Mouse (Mus musculus): ENCODE data around the gene Tmbim1. TPM values are rescaled to one million over a fixed set of nuclear protein-coding genes. Genes with fewer than 3 reads are reported as not detected.

Gene Tmbim1
- polyA plus RNA-seq, 1 experiment from 2014 or later: 7.0 TPM

GRCm38 (mm10) chr1:74250096-74250495 lies 55.3 kb downstream of the Tmbim1 start:
- Histone ChIP-seq H3K36me3 (ENCODE audit: control insufficient read depth, insufficient read depth, low read length) (peaks cover 15% of the 10 kb centered on the region), H3K4me1 (ENCODE audit: control insufficient read depth, insufficient read depth, low read length) (no peaks in the 10 kb centered on the region), H3K9me3 (ENCODE audit: control insufficient read depth, low read length) (no peaks in the 10 kb centered on the region), H3K9ac (ENCODE audit: low read length) (no peak overlapping the region), H3K27me3 (ENCODE audit: control insufficient read depth, insufficient read depth, low read length) (no peaks in the 10 kb centered on the region), H3K4me3 (ENCODE audit: low read depth, low read length) (no peak overlapping the region), H3K4me2 (no peak overlapping the region), H3K27ac (ENCODE audit: low read depth, low read length) (no peak overlapping the region)
- no peak for DNase-seq (ENCODE audit: low spot score, missing footprints)
- WGBS: 90% methylated on average over 4 of the region's 4 CpGs
- no peak for ATAC-seq (ENCODE audit: low FRiP score)

GRCm38 (mm10) chr1:74249331-74249980 lies 56.0 kb downstream of the Tmbim1 start:
- WGBS: 89% methylated on average over 5 of the region's 5 CpGs
- no peaks in the 10 kb centered on the region for H3K27me3 ChIP-seq (ENCODE audit: control insufficient read depth, insufficient read depth, low read length)
- H3K9me3 ChIP-seq (ENCODE audit: control insufficient read depth, low read length): no peaks in the 10 kb centered on the region
- no peak overlapping the region for H3K4me3 ChIP-seq (ENCODE audit: low read depth, low read length)
- peaks cover 14% of the 10 kb centered on the region for H3K36me3 ChIP-seq (ENCODE audit: control insufficient read depth, insufficient read depth, low read length)
- no peak overlapping the region for H3K4me2 ChIP-seq
- H3K9ac ChIP-seq (ENCODE audit: low read length): no peak overlapping the region
- no peak for ATAC-seq (ENCODE audit: low FRiP score)
- H3K4me1 ChIP-seq (ENCODE audit: control insufficient read depth, insufficient read depth, low read length): no peaks in the 10 kb centered on the region
- H3K27ac ChIP-seq (ENCODE audit: low read depth, low read length): no peak overlapping the region
- no peak for DNase-seq (ENCODE audit: low spot score, missing footprints)

DNA sequence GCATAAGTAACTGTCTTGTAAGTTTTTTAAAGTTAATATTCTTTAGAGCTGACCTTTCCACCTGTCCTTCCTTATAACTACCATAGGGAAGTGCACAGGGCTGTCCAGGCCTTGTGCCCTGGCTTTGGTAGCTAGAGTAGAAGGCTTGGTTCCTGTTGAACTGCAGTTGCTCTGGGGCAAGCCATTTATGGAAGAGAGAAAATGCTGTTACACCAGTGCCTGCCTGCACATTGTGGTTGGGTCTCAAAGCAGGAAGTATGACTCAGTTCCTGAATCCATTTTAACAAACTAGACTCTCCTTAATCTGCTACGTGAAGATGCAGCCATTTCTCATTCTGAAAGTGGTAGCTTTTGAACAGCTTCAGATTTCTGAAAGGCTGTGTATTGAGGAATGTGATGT lies 56.6 kb downstream of the Tmbim1 start:
- 91% methylated on average over 1 of the region's 1 CpGs for WGBS
- no peak overlapping the region for H3K4me2 ChIP-seq
- H3K4me1 ChIP-seq (ENCODE audit: control insufficient read depth, insufficient read depth, low read length): no peaks in the 10 kb centered on the region
- no peak overlapping the region for H3K27ac ChIP-seq (ENCODE audit: low read depth, low read length)
- H3K36me3 ChIP-seq (ENCODE audit: control insufficient read depth, insufficient read depth, low read length): peaks cover 14% of the 10 kb centered on the region
- H3K9me3 ChIP-seq (ENCODE audit: control insufficient read depth, low read length): no peaks in the 10 kb centered on the region
- no peaks in the 10 kb centered on the region for H3K27me3 ChIP-seq (ENCODE audit: control insufficient read depth, insufficient read depth, low read length)
- H3K4me3 ChIP-seq (ENCODE audit: low read depth, low read length): no peak overlapping the region
- ATAC-seq (ENCODE audit: low FRiP score): no peak
- no peak overlapping the region for H3K9ac ChIP-seq (ENCODE audit: low read length)
- no peak for DNase-seq (ENCODE audit: low spot score, missing footprints)

- WGBS: 89% methylated on average over 2 of the region's 2 CpGs
- ATAC-seq (ENCODE audit: low FRiP score): no peak
- Histone ChIP-seq H3K36me3 (ENCODE audit: control insufficient read depth, insufficient read depth, low read length) (peaks cover 5% of the 10 kb centered on the region; the same call in 1 of the 2 replicates), H3K9me3 (ENCODE audit: control insufficient read depth, low read length) (no peaks in the 10 kb centered on the region), H3K9ac (ENCODE audit: low read length) (no peak overlapping the region), H3K4me2 (no peak overlapping the region), H3K4me3 (ENCODE audit: low read depth, low read length) (no peak overlapping the region), H3K27ac (ENCODE audit: low read depth, low read length) (no peak overlapping the region), H3K4me1 (ENCODE audit: control insufficient read depth, insufficient read depth, low read length) (no peaks in the 10 kb centered on the region), H3K27me3 (ENCODE audit: control insufficient read depth, insufficient read depth, low read length) (no peaks in the 10 kb centered on the region)
- peak; percentile 44 for DNase-seq (ENCODE audit: low spot score, missing footprints)
Observed at GRCm38 (mm10) chr1:74245525-74245924, 59.9 kb downstream of the Tmbim1 start.

- peaks cover 23% of the 10 kb centered on the region for H3K4me1 ChIP-seq (ENCODE audit: control insufficient read depth, insufficient read depth, low read length)
- H3K27me3 ChIP-seq (ENCODE audit: control insufficient read depth, insufficient read depth, low read length): no peaks in the 10 kb centered on the region
- 93% methylated on average over 4 of the region's 4 CpGs for WGBS
- no peak for ATAC-seq (ENCODE audit: low FRiP score)
- no peak overlapping the region for H3K27ac ChIP-seq (ENCODE audit: low read depth, low read length)
- H3K4me3 ChIP-seq (ENCODE audit: low read depth, low read length): no peak overlapping the region
- H3K36me3 ChIP-seq (ENCODE audit: control insufficient read depth, insufficient read depth, low read length): no peaks in the 10 kb centered on the region
- H3K4me2 ChIP-seq: no peak overlapping the region
- DNase-seq (ENCODE audit: low spot score, missing footprints): peak; percentile 37
- no peak overlapping the region for H3K9ac ChIP-seq (ENCODE audit: low read length)
- no peaks in the 10 kb centered on the region for H3K9me3 ChIP-seq (ENCODE audit: control insufficient read depth, low read length)
Observed at GRCm38 (mm10) chr1:74240832-74241231, 64.6 kb downstream of the Tmbim1 start.

DNA sequence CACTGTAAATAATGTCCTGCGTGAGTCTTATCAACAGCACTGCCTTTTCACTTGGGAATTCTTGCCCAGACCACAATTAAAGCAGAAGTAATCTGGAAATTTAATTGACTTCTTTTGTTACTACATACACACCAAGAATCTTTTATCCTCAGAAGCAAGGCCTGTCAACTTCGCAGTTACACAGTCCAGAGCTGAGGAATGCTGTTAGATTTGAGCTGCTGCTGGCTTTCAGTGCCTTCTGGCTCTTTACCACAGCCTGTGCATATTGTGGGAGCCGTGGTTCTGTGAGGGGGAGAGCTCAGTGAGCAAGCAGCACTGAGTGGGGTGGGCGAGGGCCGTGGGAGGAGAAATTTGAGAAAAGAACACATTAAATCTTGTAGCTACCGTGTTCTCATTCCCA lies 65.1 kb downstream of the Tmbim1 start:
- H3K9me3 ChIP-seq (ENCODE audit: control insufficient read depth, low read length): no peaks in the 10 kb centered on the region
- H3K27me3 ChIP-seq (ENCODE audit: control insufficient read depth, insufficient read depth, low read length): no peaks in the 10 kb centered on the region
- H3K27ac ChIP-seq (ENCODE audit: low read depth, low read length): no peak overlapping the region; the same call in 1 of the 2 replicates
- no peak overlapping the region for H3K4me2 ChIP-seq
- ATAC-seq (ENCODE audit: low FRiP score) (no peak), DNase-seq (ENCODE audit: low spot score, missing footprints) (peak; percentile 59)
- peaks cover 23% of the 10 kb centered on the region for H3K4me1 ChIP-seq (ENCODE audit: control insufficient read depth, insufficient read depth, low read length)
- H3K4me3 ChIP-seq (ENCODE audit: low read depth, low read length): no peak overlapping the region
- 81% methylated on average over 6 of the region's 6 CpGs for WGBS
- no peak overlapping the region for H3K9ac ChIP-seq (ENCODE audit: low read length)
- H3K36me3 ChIP-seq (ENCODE audit: control insufficient read depth, insufficient read depth, low read length): no peaks in the 10 kb centered on the region

GRCm38 (mm10) chr1:74239618-74240017 lies 65.8 kb downstream of the Tmbim1 start:
- ATAC-seq (ENCODE audit: low FRiP score): no peak

DNA sequence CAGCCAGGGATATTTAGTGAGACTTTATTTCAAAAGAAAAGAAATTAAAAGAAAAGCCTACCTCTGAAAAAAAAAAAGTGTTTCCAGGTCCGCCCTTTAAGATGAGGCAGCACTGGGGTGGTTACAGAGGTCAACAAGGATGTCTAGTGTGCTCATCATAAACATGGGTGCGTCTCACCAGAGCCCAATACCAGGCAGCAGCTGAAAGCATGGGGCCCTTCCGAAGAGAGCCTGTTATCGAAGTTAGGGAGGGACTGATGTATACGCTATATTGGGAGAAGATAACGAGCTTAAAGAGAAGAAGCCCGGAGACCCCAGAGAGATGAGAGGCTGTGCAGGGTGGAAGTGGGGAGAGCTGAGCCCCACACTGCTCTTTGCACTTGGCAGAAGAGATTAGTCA lies 66.3 kb downstream of the Tmbim1 start:
- H3K9ac ChIP-seq (ENCODE audit: low read length): no peak overlapping the region
- H3K4me1 ChIP-seq (ENCODE audit: control insufficient read depth, insufficient read depth, low read length): peaks cover 23% of the 10 kb centered on the region
- H3K9me3 ChIP-seq (ENCODE audit: control insufficient read depth, low read length): no peaks in the 10 kb centered on the region
- 71% methylated on average over 7 of the region's 7 CpGs for WGBS
- DNase-seq (ENCODE audit: low spot score, missing footprints) (no peak), ATAC-seq (ENCODE audit: low FRiP score) (no peak)
- H3K27ac ChIP-seq (ENCODE audit: low read depth, low read length): no peak overlapping the region
- no peak overlapping the region for H3K4me3 ChIP-seq (ENCODE audit: low read depth, low read length)
- H3K4me2 ChIP-seq: no peak overlapping the region
- no peaks in the 10 kb centered on the region for H3K36me3 ChIP-seq (ENCODE audit: control insufficient read depth, insufficient read depth, low read length)
- H3K27me3 ChIP-seq (ENCODE audit: control insufficient read depth, insufficient read depth, low read length): no peaks in the 10 kb centered on the region

More at GRCm38 (mm10) chr1:74239618-74240017, 65.8 kb downstream of the Tmbim1 start:
- Histone ChIP-seq H3K4me1 (ENCODE audit: control insufficient read depth, insufficient read depth, low read length) (peaks cover 23% of the 10 kb centered on the region), H3K4me2 (no peak overlapping the region), H3K36me3 (ENCODE audit: control insufficient read depth, insufficient read depth, low read length) (no peaks in the 10 kb centered on the region), H3K9me3 (ENCODE audit: control insufficient read depth, low read length) (no peaks in the 10 kb centered on the region), H3K27me3 (ENCODE audit: control insufficient read depth, insufficient read depth, low read length) (no peaks in the 10 kb centered on the region), H3K9ac (ENCODE audit: low read length) (no peak overlapping the region), H3K27ac (ENCODE audit: low read depth, low read length) (no peak overlapping the region), H3K4me3 (ENCODE audit: low read depth, low read length) (no peak overlapping the region)
- WGBS: 76% methylated on average over 11 of the region's 11 CpGs
- DNase-seq (ENCODE audit: low spot score, missing footprints): peak; percentile 45
